Mouse (Mus musculus): Measurements from ENCODE around the gene Il21r. TPM values are rescaled to one million over a fixed set of nuclear protein-coding genes. Genes with fewer than 3 reads are reported as not detected.

Il21r gene
- polyA plus RNA-seq, 1 experiment from 2014 or later: 0.57 TPM

GRCm38 (mm10) chr7:125607384-125608182 lies 4.4 kb downstream of the Il21r start:
- Histone ChIP-seq H3K4me1 (no peaks in the 10 kb centered on the region), H3K27ac (no peak overlapping the region), H3K9ac (no peak overlapping the region), H3K9me3 (replicated peaks) (peaks cover 9% of the 10 kb centered on the region; the same call in 1 of the 2 replicates), H3K36me3 (no peaks in the 10 kb centered on the region), H3K4me2 (replicated peaks) (no peak overlapping the region), H3K4me3 (no peak overlapping the region), H3K27me3 (no peaks in the 10 kb centered on the region)
- ATAC-seq (ENCODE audit: low FRiP score): no peak
- 62% methylated on average over 6 of the region's 6 CpGs for WGBS

GRCm38 (mm10) chr7:125608183-125608688 lies 5.0 kb downstream of the Il21r start:
- Histone ChIP-seq H3K9ac (no peak overlapping the region), H3K4me1 (no peaks in the 10 kb centered on the region), H3K9me3 (replicated peaks) (peaks cover 9% of the 10 kb centered on the region; the same call in 1 of the 2 replicates), H3K27ac (no peak overlapping the region), H3K4me3 (no peak overlapping the region), H3K27me3 (no peaks in the 10 kb centered on the region), H3K4me2 (replicated peaks) (no peak overlapping the region), H3K36me3 (no peaks in the 10 kb centered on the region)
- ATAC-seq (ENCODE audit: low FRiP score): no peak
- WGBS: 85% methylated on average over 4 of the region's 4 CpGs

- Histone ChIP-seq H3K4me1 (no peaks in the 10 kb centered on the region), H3K36me3 (no peaks in the 10 kb centered on the region), H3K4me2 (replicated peaks) (no peak overlapping the region), H3K9me3 (replicated peaks) (peaks cover 9% of the 10 kb centered on the region; the same call in 1 of the 2 replicates), H3K27me3 (no peaks in the 10 kb centered on the region), H3K4me3 (no peak overlapping the region), H3K9ac (no peak overlapping the region), H3K27ac (no peak overlapping the region)
- 81% methylated on average over 5 of the region's 5 CpGs for WGBS
- no peak for ATAC-seq (ENCODE audit: low FRiP score)
These were observed 10.3 kb downstream of the Il21r start for GRCm38 (mm10) chr7:125613579-125613978.

GRCm38 (mm10) chr7:125615453-125615852 lies 12.2 kb downstream of the Il21r start:
- Histone ChIP-seq H3K4me3 (no peak overlapping the region), H3K4me2 (replicated peaks) (no peak overlapping the region), H3K36me3 (no peaks in the 10 kb centered on the region), H3K9ac (no peak overlapping the region), H3K27me3 (no peaks in the 10 kb centered on the region), H3K27ac (no peak overlapping the region), H3K4me1 (no peaks in the 10 kb centered on the region), H3K9me3 (replicated peaks) (no peaks in the 10 kb centered on the region)
- WGBS: 94% methylated on average over 7 of the region's 7 CpGs
- ATAC-seq (ENCODE audit: low FRiP score): no peak

GRCm38 (mm10) chr7:125618016-125618415 lies 14.8 kb downstream of the Il21r start:
- Histone ChIP-seq H3K9me3 (replicated peaks) (no peaks in the 10 kb centered on the region), H3K4me1 (no peaks in the 10 kb centered on the region), H3K36me3 (no peaks in the 10 kb centered on the region), H3K9ac (no peak overlapping the region), H3K27ac (no peak overlapping the region), H3K4me2 (replicated peaks) (no peak overlapping the region), H3K27me3 (no peaks in the 10 kb centered on the region), H3K4me3 (no peak overlapping the region)
- WGBS: 81% methylated on average over 7 of the region's 7 CpGs
- ATAC-seq (ENCODE audit: low FRiP score): no peak

- no peak for ATAC-seq (ENCODE audit: low FRiP score)
- no peaks in the 10 kb centered on the region for H3K4me1 ChIP-seq
- no peak overlapping the region for H3K27ac ChIP-seq
- no peaks in the 10 kb centered on the region for H3K27me3 ChIP-seq
- H3K9me3 ChIP-seq (replicated peaks): no peaks in the 10 kb centered on the region
- no peak overlapping the region for H3K4me2 ChIP-seq (replicated peaks)
- no peak overlapping the region for H3K4me3 ChIP-seq
- H3K36me3 ChIP-seq: no peaks in the 10 kb centered on the region
- 83% methylated on average over 4 of the region's 4 CpGs for WGBS
- H3K9ac ChIP-seq: no peak overlapping the region
These were observed 16.8 kb downstream of the Il21r start for GRCm38 (mm10) chr7:125620077-125620476.

- Histone ChIP-seq H3K4me2 (replicated peaks) (no peak overlapping the region), H3K27ac (no peak overlapping the region), H3K4me3 (no peak overlapping the region), H3K27me3 (no peaks in the 10 kb centered on the region), H3K4me1 (no peaks in the 10 kb centered on the region), H3K9me3 (replicated peaks) (no peaks in the 10 kb centered on the region), H3K36me3 (no peaks in the 10 kb centered on the region), H3K9ac (no peak overlapping the region)
- WGBS: 78% methylated on average over 7 of the region's 7 CpGs
- ATAC-seq (ENCODE audit: low FRiP score): no peak
These were observed 19.8 kb downstream of the Il21r start for GRCm38 (mm10) chr7:125622741-125623685.

- no peaks in the 10 kb centered on the region for H3K9me3 ChIP-seq (replicated peaks)
- H3K9ac ChIP-seq: no peak overlapping the region
- no peak for ATAC-seq (ENCODE audit: low FRiP score)
- WGBS: 71% methylated on average over 4 of the region's 4 CpGs
- H3K4me2 ChIP-seq (replicated peaks): no peak overlapping the region
- no peaks in the 10 kb centered on the region for H3K4me1 ChIP-seq
- H3K36me3 ChIP-seq: no peaks in the 10 kb centered on the region
- H3K4me3 ChIP-seq: no peak overlapping the region
- no peaks in the 10 kb centered on the region for H3K27me3 ChIP-seq
- no peak overlapping the region for H3K27ac ChIP-seq
These were observed 22.0 kb downstream of the Il21r start for GRCm38 (mm10) chr7:125625219-125625618.

GRCm38 (mm10) chr7:125625829-125626228 lies 22.6 kb downstream of the Il21r start:
- H3K27me3 ChIP-seq: no peaks in the 10 kb centered on the region
- no peak for ATAC-seq (ENCODE audit: low FRiP score)
- no peak overlapping the region for H3K4me2 ChIP-seq (replicated peaks)
- H3K9ac ChIP-seq: no peak overlapping the region
- H3K4me3 ChIP-seq: no peak overlapping the region
- no peaks in the 10 kb centered on the region for H3K9me3 ChIP-seq (replicated peaks)
- WGBS: 40% methylated on average over 7 of the region's 7 CpGs
- H3K4me1 ChIP-seq: no peaks in the 10 kb centered on the region
- no peak overlapping the region for H3K27ac ChIP-seq
- no peaks in the 10 kb centered on the region for H3K36me3 ChIP-seq

- H3K9ac ChIP-seq: no peak overlapping the region
- H3K9me3 ChIP-seq (replicated peaks): no peaks in the 10 kb centered on the region
- ATAC-seq (ENCODE audit: low FRiP score): no peak
- no peak overlapping the region for H3K4me2 ChIP-seq (replicated peaks)
- H3K27me3 ChIP-seq: no peaks in the 10 kb centered on the region
- peaks cover 9% of the 10 kb centered on the region; the same call in 1 of the 2 replicates for H3K4me1 ChIP-seq
- H3K4me3 ChIP-seq: no peak overlapping the region
- 64% methylated on average over 4 of the region's 4 CpGs for WGBS
- H3K36me3 ChIP-seq: no peaks in the 10 kb centered on the region
- no peak overlapping the region for H3K27ac ChIP-seq
These were observed 27.1 kb downstream of the Il21r start for GRCm38 (mm10) chr7:125630317-125630716.

GRCm38 (mm10) chr7:125630989-125631388 lies 27.8 kb downstream of the Il21r start:
- Histone ChIP-seq H3K9me3 (replicated peaks) (no peaks in the 10 kb centered on the region), H3K4me3 (no peak overlapping the region), H3K27me3 (no peaks in the 10 kb centered on the region), H3K4me2 (replicated peaks) (no peak overlapping the region), H3K36me3 (no peaks in the 10 kb centered on the region), H3K4me1 (peaks cover 9% of the 10 kb centered on the region; the same call in 1 of the 2 replicates), H3K9ac (no peak overlapping the region), H3K27ac (no peak overlapping the region)
- ATAC-seq (ENCODE audit: low FRiP score): no peak
- WGBS: 95% methylated on average over 3 of the region's 3 CpGs
